Mouse (Mus musculus) stomach, postnatal 0 days (tissue): ENCODE measurements around the gene Cars. TPM values are rescaled to one million over a fixed set of nuclear protein-coding genes. Genes with fewer than 3 reads are reported as not detected.
A peak's percentile ranks its signal among the peaks of the same experiment; 100 is the strongest.

Experiments used
- ATAC-seq: fragments of 200-750 bp; cut with Nextera tagmentation; 2 replicates; pipeline ENCODE4 v1.8.0; 2017; ENCODE audit not compliant: low FRiP score, low TSS enrichment
- DNase-seq: peaks from one replicate; pipeline ENCODE4 v3.0.0-alpha.2; 2016; ENCODE audit warnings: low spot score
- H3K27ac ChIP-seq: fragments of 300-500 bp; sonication (generic); replicated peaks from 2 replicates; pipeline ENCODE4 v1.5.1; 2014; ENCODE audit warnings: mild to moderate bottlenecking, control low read depth
- H3K27me3 ChIP-seq: fragments of 300-500 bp; sonication (generic); 2 replicates; pipeline ENCODE4 v1.6.1; 2014; ENCODE audit warnings: low read length; ENCODE audit not compliant: control insufficient read depth, insufficient read depth
- H3K36me3 ChIP-seq: fragments of 300-500 bp; sonication (generic); 2 replicates; pipeline ENCODE4 v1.6.1; 2014; ENCODE audit warnings: low read length, mixed read lengths; ENCODE audit not compliant: control insufficient read depth, insufficient read depth
- H3K4me1 ChIP-seq: fragments of 300-500 bp; sonication (generic); replicated peaks from 2 replicates; pipeline ENCODE4 v1.6.1; 2014; ENCODE audit warnings: antibody characterized with exemption; ENCODE audit not compliant: control insufficient read depth, insufficient read depth
- H3K4me2 ChIP-seq: fragments of 300-500 bp; sonication (generic); replicated peaks from 2 replicates; pipeline ENCODE4 v1.6.1; 2014; ENCODE audit warnings: low read depth, mild to moderate bottlenecking, control low read depth, moderate library complexity
- H3K4me3 ChIP-seq: fragments of 300-500 bp; sonication (generic); 2 replicates; pipeline ENCODE4 v1.5.1; 2014; ENCODE audit warnings: low read depth, low read length, control low read depth
- H3K9ac ChIP-seq: fragments of 300-500 bp; sonication (generic); 2 replicates; pipeline ENCODE4 v1.6.1; 2014; ENCODE audit warnings: mild to moderate bottlenecking, low read length, control low read depth, mixed read lengths
- H3K9me3 ChIP-seq: fragments of 300-500 bp; sonication (generic); 2 replicates; pipeline ENCODE4 v1.6.1; 2016; ENCODE audit warnings: low read length; ENCODE audit not compliant: control insufficient read depth
- CTCF ChIP-seq: IDR thresholded peaks from 2 replicates; pipeline ENCODE4 v1.5.1; 2016; ENCODE audit warnings: antibody characterized with exemption, low read depth, mild to moderate bottlenecking, moderate library complexity
- EP300 ChIP-seq: optimal IDR thresholded peaks from 2 replicates; pipeline ENCODE3; 2016; ENCODE audit warnings: antibody characterized with exemption
- WGBS: fragments of 180-500 bp; shearing (Covaris S2); extraction: QIAGEN DNeasy Blood & Tissue Kit; methylation state at CpG from one replicate; pipeline ENCODE4 v1.1.7; 2014; 5-methylcytosine and 5-hydroxymethylcytosine counted together
- microRNA-seq: library from miRNA; unstranded; fragments of <30 nt; microRNA quantifications from one replicate; pipeline ENCODE4, GENCODE M21; 2016
- polyA plus RNA-seq: library from polyadenylated mRNA; unstranded; fragments of >200 nt; fragmentation: Nextera tagmentation; extraction: Ambion mirVana; gene quantifications from 2 replicates; pipeline ENCODE4 v1.2.1, GENCODE M21; 2015

The Cars gene
- polyA plus RNA-seq, 1 experiment from 2014 or later: 45.5 TPM

DNA sequence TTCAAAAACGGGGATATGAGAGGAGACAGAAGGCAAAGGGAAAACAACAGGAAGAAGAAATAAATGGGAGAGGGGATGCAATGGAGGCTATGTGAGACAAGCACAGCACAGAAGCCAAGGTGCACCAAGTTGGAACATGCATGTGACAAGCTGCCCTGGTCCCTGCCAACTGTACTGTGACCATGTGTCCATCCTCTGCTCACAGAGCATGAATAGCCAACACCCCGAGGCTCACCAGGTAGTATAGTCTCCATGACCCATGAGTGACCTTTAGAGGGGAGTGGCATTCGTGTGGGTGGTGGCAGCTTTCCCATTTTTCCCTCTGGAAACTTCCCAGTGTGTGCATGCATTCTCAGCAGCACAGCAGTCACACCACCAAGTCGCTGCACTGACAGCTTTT, 80.6 kb downstream of the Cars start:
- no peak for TF ChIP-seq EP300
- TF ChIP-seq CTCF: no peak

DNA sequence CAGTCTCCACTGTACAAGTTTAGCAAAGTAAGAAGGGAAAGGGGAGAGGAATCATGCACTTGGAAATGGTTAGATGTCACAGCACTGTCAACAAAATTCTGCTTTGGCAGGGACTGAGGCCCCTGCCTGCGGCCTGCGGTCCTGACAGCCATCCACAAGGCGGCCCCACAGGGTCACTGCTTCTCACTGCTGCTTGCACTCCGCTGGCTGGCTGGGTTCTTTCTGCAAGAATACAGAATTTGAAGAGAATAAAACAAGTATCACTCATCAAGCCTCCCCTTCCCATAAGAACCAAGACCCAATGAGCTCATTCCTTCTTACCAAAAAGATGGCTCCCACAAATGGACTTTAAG, 85.5 kb downstream of the Cars start:
- Histone ChIP-seq H3K27ac (no peak overlapping the region), H3K9ac (no peak overlapping the region), H3K36me3 (peaks cover 27% of the 10 kb centered on the region), H3K4me1 (no peaks in the 10 kb centered on the region), H3K4me3 (no peak overlapping the region), H3K27me3 (no peaks in the 10 kb centered on the region), H3K9me3 (no peaks in the 10 kb centered on the region), H3K4me2 (no peak overlapping the region)
- TF ChIP-seq CTCF (no peak), EP300 (no peak)
- ATAC-seq (no peak), DNase-seq (no peak)
- 87% methylated on average over 4 of the region's 4 CpGs for WGBS

More for the DNA sequence above, 80.6 kb downstream of the Cars start:
- 60% methylated on average over 4 of the region's 4 CpGs for WGBS
- Histone ChIP-seq H3K4me3 (no peak overlapping the region), H3K4me1 (no peaks in the 10 kb centered on the region), H3K9ac (no peak overlapping the region), H3K27ac (no peak overlapping the region), H3K36me3 (peaks cover 37% of the 10 kb centered on the region), H3K4me2 (no peak overlapping the region), H3K9me3 (no peaks in the 10 kb centered on the region), H3K27me3 (no peaks in the 10 kb centered on the region)
- no peak for DNase-seq
- no peak for ATAC-seq

DNA sequence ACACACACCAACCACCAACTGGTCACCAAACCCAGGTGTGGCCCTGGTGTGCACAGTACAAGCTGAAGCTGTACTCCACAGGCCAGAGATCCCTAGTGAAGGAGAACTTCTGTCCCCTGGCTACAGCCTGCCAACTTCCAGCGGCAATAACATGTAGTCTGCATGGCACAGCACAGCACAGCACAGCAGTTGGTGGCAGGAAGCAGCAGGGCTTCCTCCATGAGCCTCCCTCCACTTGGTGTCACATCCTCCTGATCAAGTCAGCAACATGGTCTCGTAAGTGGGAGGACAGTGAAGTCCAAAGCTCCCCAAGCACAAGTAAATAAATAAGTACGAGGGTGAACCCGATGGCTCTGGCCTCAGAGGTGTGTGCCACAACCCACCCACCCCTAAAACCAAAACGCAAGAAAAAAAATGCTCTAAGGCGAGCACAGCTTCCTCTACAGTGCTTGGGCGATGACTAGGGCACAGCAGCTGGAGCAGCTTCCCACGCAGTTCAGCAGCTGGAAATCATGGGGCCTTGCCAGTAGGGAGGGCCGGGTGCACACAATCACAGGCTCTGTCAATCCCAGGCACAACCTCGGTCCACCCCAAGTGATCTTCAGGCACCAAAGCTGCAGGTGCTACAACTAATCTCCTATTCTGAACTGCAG, 86.0 kb downstream of the Cars start:
- peaks cover 27% of the 10 kb centered on the region for H3K36me3 ChIP-seq
- H3K4me3 ChIP-seq: no peak overlapping the region
- no peaks in the 10 kb centered on the region for H3K27me3 ChIP-seq
- ATAC-seq (0 out of 2 replicates have a peak, but pooled peaks have one; percentile 14), DNase-seq (no peak)
- no peak overlapping the region for H3K27ac ChIP-seq
- TF ChIP-seq EP300: no peak
- no peak for TF ChIP-seq CTCF
- no peaks in the 10 kb centered on the region for H3K9me3 ChIP-seq
- 81% methylated on average over 10 of the region's 10 CpGs for WGBS
- no peaks in the 10 kb centered on the region for H3K4me1 ChIP-seq
- H3K4me2 ChIP-seq: no peak overlapping the region
- H3K9ac ChIP-seq: no peak overlapping the region

DNA sequence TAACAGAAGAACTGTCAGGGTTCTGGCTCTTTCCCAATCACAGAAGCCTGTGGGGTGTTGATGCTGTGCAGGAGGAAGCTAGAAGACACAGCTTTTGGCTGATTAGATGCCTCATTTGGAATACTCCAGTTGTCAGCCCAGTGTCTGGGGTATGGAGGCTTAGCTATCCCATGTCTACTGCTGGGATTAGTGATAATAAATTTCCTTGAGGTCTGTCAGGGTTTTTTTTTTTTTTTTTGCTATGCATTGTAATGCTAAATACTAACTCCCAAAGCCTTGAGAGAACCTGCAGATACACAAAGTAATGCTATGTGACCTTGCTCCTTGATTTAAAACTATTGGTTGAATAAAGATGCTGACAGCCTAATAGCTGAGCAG, 88.6 kb downstream of the Cars start:
- Histone ChIP-seq H3K27ac (no peak overlapping the region; the same call in 1 of the 2 replicates), H3K27me3 (no peaks in the 10 kb centered on the region), H3K9me3 (no peaks in the 10 kb centered on the region), H3K9ac (no peak overlapping the region), H3K36me3 (peaks cover 16% of the 10 kb centered on the region), H3K4me2 (no peak overlapping the region), H3K4me1 (no peaks in the 10 kb centered on the region), H3K4me3 (no peak overlapping the region)
- DNase-seq (no peak), ATAC-seq (no peak)
- no peak for TF ChIP-seq CTCF
- TF ChIP-seq EP300: no peak

DNA sequence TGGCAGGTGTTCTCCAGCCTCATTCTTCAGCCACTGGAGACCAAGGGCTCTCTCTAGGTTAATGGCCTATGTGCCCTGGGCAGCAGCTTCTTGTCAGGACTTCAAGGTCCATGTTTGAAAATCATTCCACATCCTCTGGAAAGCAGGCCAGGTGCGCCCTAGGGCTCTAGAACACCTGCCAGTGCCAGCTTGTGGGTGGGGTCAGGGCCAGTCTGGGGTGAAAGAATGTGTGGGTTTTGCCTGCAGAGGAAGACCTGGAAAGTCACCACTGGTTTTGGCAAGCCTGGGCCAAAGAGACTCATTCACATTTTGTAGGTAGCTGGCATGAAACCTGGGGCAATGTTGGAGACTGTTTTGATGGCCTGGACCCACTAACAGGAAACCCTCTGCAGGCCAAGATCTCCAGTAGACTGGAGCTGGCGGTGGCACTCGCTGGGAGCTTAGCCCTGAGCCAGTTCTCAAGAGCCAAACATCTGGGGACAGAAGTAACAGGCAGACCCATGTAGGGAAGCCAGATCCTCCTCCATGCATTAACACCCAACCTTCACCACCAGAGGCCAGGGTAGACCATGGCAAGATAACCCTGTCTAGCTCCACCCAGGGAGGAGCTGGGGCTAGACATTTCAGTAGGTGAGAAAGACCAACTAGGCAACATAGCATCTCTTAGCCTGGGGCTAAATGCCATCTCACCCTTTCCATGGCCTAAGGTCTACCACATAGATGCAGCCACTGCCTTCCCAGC, 89.1 kb downstream of the Cars start:
- WGBS: 82% methylated on average over 3 of the region's 3 CpGs
- Histone ChIP-seq H3K4me3 (no peak overlapping the region), H3K4me2 (no peak overlapping the region), H3K9me3 (no peaks in the 10 kb centered on the region), H3K4me1 (no peaks in the 10 kb centered on the region), H3K36me3 (peaks cover 12% of the 10 kb centered on the region), H3K27ac (no peak overlapping the region; the same call in 1 of the 2 replicates), H3K27me3 (no peaks in the 10 kb centered on the region), H3K9ac (no peak overlapping the region)
- TF ChIP-seq CTCF (no peak; the same call in 1 of the 2 replicates), EP300 (no peak)
- DNase-seq (no peak), ATAC-seq (no peak)

DNA sequence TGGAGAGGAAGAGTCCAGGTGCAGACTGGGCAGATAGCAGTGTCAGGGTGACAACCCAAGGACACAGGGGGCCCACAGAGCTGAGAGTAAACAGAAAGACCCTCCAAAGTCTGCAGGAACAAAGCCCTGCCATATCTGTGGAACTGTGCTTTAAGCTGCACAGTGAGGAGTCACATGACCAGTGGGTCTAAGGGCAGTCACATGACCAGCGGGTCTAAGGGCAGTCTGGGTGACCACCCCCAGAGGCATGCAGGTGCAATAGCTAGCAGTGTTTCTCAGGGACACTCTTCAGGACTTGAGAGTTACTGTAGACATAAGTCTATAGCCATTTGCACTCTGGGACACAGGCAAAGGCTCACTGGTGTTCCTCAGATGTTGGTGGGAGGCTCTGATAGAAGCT, 90.3 kb downstream of the Cars start:
- 89% methylated on average over 1 of the region's 1 CpGs for WGBS
- ATAC-seq: no peak

More for the DNA sequence above, 90.3 kb downstream of the Cars start:
- no peak for TF ChIP-seq EP300
- TF ChIP-seq CTCF: no peak
- Histone ChIP-seq H3K9ac (no peak overlapping the region; the same call in 1 of the 2 replicates), H3K4me2 (no peak overlapping the region), H3K4me3 (no peak overlapping the region), H3K9me3 (no peaks in the 10 kb centered on the region), H3K27me3 (no peaks in the 10 kb centered on the region), H3K27ac (no peak overlapping the region), H3K4me1 (no peaks in the 10 kb centered on the region), H3K36me3 (peaks cover 5% of the 10 kb centered on the region; the same call in 1 of the 2 replicates)
- no peak for DNase-seq

Small RNA genes within 50 kb of the gene (microRNA-seq; reads per million reads assigned to microRNA genes)
- gene Mir7064: not detected

Other genes starting within 250 kb of the Cars start
- 185 and 199 TPM in 2 replicates for gene Cdkn1c, start 139.0 kb downstream of the Cars start, polyA plus RNA-seq
- 27.0 and 28.1 TPM in 2 replicates for gene Slc22a18, start 126.4 kb downstream of the Cars start, polyA plus RNA-seq
- 15.3 and 16.8 TPM in 2 replicates for gene Phlda2, start 96.9 kb downstream of the Cars start, polyA plus RNA-seq
- gene Nap1l4, start 51.0 kb downstream of the Cars start, polyA plus RNA-seq: 98.5 and 99.4 TPM in 2 replicates
- gene Tnfrsf26, start 28.6 kb upstream of the Cars start, polyA plus RNA-seq: 0.13 and 0.17 TPM in 2 replicates
- 3.9 and 4.7 TPM in 2 replicates for gene Tnfrsf22, start 49.6 kb upstream of the Cars start, polyA plus RNA-seq
- 2.9 and 4.0 TPM in 2 replicates for gene Tnfrsf23, start 85.8 kb upstream of the Cars start, polyA plus RNA-seq
- 29.9 and 32.0 TPM in 2 replicates for gene Osbpl5, start 156.9 kb upstream of the Cars start, polyA plus RNA-seq
- gene Mrgprg, start 166.9 kb upstream of the Cars start, polyA plus RNA-seq: not detected in 2 replicates
- gene Mrgpre, start 184.4 kb upstream of the Cars start, polyA plus RNA-seq: 0.55 and 0.63 TPM in 2 replicates
- 8.5 and 9.2 TPM in 2 replicates for gene Nadsyn1, start 222.8 kb upstream of the Cars start, polyA plus RNA-seq
- 23.9 and 27.1 TPM in 2 replicates for gene Dhcr7, start 223.1 kb upstream of the Cars start, polyA plus RNA-seq